Mouse (Mus musculus): ENCODE data around the gene Paqr4.

DNA sequence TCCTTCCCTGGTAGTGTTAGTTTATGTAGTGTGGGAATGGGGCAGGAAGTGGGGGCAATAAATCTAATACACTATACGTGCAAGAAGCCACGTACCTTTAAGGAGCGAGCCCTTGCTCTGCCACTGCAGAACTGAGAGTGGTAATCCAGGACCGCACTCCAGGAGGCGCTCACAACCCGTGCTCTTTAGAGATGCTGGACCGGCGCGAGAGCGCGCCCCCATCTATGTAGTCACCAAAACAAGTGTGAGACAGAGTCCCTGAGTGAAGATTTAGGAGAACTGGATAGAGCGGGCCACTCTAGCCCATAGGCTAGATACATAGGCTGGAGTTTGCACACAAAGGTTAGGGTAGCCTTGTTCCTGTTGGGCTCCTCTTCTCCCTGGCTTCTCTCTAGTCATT lies 33.4 kb upstream of the Paqr4 start:
- TF ChIP-seq CTCF (conservative IDR thresholded peaks at IDR 0.05; ENCODE audit: low read length) (peak; percentile 36), NANOG (IDR thresholded peaks at IDR 0.05; ENCODE audit: borderline replicate concordance, low read length) (no peak), POU5F1 (IDR thresholded peaks at IDR 0.05; ENCODE audit: borderline replicate concordance, low read length) (no peak)

Measured in E14TG2a.4 (cell line).